Mouse (Mus musculus): Measurements from ENCODE around the gene Clip2.

The Clip2 gene

DNA sequence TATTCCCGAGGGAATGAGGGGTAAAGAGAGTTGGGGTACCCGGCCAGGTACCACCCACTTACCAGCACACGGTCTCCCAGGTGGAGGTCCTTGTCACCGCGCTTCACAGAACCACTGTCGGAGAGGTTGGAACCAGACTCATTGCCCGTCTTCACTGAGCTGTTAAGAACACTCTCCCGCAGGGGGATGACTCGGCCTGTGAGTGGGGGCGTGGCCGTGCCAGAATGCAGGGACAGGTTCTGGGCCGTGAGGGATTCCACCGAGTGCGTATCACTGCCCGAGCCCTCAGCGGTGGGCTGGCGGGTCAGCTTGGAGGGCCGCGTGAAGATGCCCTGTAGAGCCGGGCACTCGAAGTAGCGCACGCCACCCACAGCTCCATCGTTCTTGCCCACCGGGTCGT lies 29.7 kb downstream of the Clip2 start:
- no peaks in the 10 kb centered on the region for H3K27me3 ChIP-seq (ENCODE audit: control insufficient read depth, insufficient read depth, low read length, poor library complexity, severe bottlenecking)
- DNase-seq (ENCODE audit: low read depth, low spot score) = no peak
- H3K36me3 ChIP-seq (ENCODE audit: control insufficient read depth, insufficient read depth, low read length, poor library complexity, severe bottlenecking) = no peaks in the 10 kb centered on the region

DNA sequence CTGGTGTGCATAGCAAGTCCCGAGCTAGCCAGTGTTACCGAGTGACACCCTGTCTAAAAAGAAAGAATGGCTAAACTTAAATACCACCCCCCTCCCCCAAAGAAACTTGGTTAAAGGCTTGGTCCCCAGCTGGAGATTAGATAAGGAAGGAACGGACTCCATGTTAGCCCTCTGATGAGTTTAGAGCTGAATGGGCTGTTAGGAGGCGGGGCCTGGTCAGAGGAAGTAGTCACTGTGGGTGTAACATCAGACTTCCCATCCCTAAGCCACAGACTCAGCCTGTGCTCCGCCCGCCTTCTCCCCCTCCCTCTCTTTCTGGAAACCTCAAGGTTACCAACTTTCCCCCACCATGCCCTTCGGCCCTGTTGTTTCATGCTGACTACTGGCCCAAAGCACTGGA lies 30.4 kb downstream of the Clip2 start:
- H3K27me3 ChIP-seq (ENCODE audit: control insufficient read depth, insufficient read depth, low read length, poor library complexity, severe bottlenecking) = no peaks in the 10 kb centered on the region
- H3K36me3 ChIP-seq (ENCODE audit: control insufficient read depth, insufficient read depth, low read length, poor library complexity, severe bottlenecking) = no peaks in the 10 kb centered on the region
- DNase-seq (ENCODE audit: low read depth, low spot score) = peak; percentile 63

DNA sequence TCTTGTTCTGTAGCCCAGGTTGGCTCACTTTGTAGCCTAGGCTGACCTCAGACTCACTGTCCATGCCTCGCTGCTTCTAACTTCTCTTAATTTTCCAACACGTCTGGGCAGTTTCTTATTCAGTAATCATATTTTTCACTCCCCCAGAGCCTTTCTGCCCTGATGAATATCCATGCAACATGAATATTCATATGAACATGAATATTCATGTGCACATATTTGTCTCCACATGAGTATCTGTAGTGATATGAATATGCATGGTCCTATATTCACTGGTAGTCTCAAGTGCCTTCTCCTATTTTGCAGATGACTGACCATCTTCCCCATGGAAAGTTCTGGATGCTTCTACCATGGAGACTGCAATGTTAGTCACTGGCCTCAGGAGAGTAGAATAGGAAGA lies 31.1 kb downstream of the Clip2 start:
- Histone ChIP-seq H3K27me3 (ENCODE audit: control insufficient read depth, insufficient read depth, low read length, poor library complexity, severe bottlenecking) (no peaks in the 10 kb centered on the region), H3K36me3 (ENCODE audit: control insufficient read depth, insufficient read depth, low read length, poor library complexity, severe bottlenecking) (no peaks in the 10 kb centered on the region)
- no peak for DNase-seq (ENCODE audit: low read depth, low spot score)

DNA sequence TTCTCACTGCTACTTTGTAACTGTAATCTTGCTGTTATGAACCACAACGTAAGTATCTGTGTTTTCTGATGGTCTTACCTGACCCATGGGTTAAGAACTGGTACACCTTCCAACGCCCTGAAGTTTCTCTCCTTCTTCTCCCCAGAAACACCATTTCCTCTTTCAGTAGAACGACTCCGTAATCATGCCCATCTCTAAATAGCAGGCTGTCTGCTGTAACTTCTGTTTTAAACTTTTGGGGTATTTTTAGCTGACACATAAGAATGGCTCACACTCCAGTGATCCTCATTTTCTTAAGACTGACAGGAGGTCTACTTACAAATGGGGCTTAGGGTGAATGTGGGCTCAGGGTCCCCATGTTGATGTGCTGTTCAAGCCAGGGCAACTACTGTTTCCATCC lies 32.1 kb downstream of the Clip2 start:
- no peaks in the 10 kb centered on the region for H3K27me3 ChIP-seq (ENCODE audit: control insufficient read depth, insufficient read depth, low read length, poor library complexity, severe bottlenecking)
- peak; percentile 40 for DNase-seq (ENCODE audit: low read depth, low spot score)
- H3K36me3 ChIP-seq (ENCODE audit: control insufficient read depth, insufficient read depth, low read length, poor library complexity, severe bottlenecking) = no peaks in the 10 kb centered on the region; the same call in 1 of the 2 replicates

DNA sequence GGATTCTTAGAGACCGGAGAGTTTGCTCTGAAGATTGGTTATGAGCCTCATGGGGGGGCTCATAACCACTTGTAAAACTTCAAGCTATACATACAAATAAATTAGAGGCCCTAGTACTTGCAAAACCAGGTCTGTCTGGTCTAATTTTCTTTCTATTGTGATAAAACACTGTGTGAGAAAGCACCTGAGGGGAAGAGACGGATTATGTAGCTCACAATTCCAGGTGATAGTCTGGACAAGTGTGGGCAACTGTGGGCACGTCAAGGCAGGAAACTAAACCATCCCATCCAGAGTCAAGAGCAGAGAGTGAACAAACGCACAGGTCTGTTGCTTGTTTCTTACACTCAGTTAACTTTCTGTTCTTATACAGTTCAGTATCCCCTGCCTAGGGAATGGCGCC lies 32.8 kb downstream of the Clip2 start:
- no peaks in the 10 kb centered on the region for H3K27me3 ChIP-seq (ENCODE audit: control insufficient read depth, insufficient read depth, low read length, poor library complexity, severe bottlenecking)
- DNase-seq (ENCODE audit: low read depth, low spot score) = no peak
- H3K36me3 ChIP-seq (ENCODE audit: control insufficient read depth, insufficient read depth, low read length, poor library complexity, severe bottlenecking) = no peaks in the 10 kb centered on the region; the same call in 1 of the 2 replicates

DNA sequence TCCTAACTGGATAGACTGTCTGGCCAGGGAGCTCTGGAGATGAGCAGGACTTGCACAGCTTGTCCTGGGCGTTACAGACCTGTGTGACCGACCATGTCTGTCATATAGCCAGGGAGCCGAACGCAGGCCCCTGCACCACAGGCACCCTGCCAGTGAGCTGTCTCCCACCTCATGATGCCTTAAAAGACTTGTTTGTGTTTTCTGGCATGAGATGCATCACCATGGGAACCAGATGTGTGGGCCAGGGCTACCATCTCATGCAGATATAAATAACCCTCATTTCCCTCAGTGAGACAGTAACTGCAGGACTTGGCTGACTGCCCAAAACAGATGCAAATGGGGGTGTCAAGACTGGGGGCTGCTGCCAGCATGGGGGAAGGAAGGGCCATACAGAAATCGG lies 40.1 kb downstream of the Clip2 start:
- Histone ChIP-seq H3K36me3 (ENCODE audit: control insufficient read depth, insufficient read depth, low read length, poor library complexity, severe bottlenecking) (no peaks in the 10 kb centered on the region; the same call in 1 of the 2 replicates), H3K27me3 (ENCODE audit: control insufficient read depth, insufficient read depth, low read length, poor library complexity, severe bottlenecking) (no peaks in the 10 kb centered on the region)
- DNase-seq (ENCODE audit: low read depth, low spot score) = peak; percentile 33

DNA sequence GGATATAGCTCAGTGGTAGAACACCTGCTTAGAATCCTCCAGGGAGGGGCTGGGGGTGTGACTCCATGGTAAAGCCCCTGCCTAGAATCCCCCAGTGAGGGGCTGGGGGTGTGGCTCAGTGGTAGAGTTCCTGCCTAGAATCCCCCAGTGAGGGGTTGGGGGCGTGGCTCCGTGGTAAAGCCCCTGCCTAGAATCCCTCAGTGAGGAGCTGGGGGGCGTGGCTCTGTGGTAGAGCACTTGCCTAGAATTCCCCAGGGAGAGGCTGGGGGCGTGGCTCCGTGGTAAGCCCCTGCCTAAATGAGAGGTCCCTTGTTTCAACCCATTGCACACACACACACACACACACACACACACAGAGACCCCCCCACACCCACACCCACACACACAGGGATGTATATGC lies 42.0 kb downstream of the Clip2 start:
- Histone ChIP-seq H3K36me3 (ENCODE audit: control insufficient read depth, insufficient read depth, low read length, poor library complexity, severe bottlenecking) (no peaks in the 10 kb centered on the region), H3K27me3 (ENCODE audit: control insufficient read depth, insufficient read depth, low read length, poor library complexity, severe bottlenecking) (no peaks in the 10 kb centered on the region)
- no peak for DNase-seq (ENCODE audit: low read depth, low spot score)

DNA sequence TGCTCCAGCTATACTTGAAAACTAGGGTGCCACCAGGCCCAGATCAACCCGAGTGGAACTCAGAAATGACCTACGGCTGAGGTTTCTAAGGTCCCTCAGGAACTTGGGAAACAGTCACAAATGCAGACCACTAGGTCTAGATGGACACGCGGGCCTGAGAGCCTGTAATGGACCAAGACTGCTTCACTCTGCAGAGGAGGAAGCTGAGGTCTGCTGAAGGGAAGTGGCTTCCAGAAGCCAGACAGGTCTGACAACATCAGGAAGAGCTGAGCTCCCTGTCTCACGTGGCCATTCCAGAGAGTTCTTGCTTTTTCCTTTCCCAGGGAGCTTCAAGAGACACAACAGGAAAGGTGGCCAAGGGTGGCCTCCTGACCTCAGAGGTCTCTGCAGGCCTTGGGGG lies 43.3 kb downstream of the Clip2 start:
- Histone ChIP-seq H3K27me3 (ENCODE audit: control insufficient read depth, insufficient read depth, low read length, poor library complexity, severe bottlenecking) (no peaks in the 10 kb centered on the region), H3K36me3 (ENCODE audit: control insufficient read depth, insufficient read depth, low read length, poor library complexity, severe bottlenecking) (no peaks in the 10 kb centered on the region)
- no peak for DNase-seq (ENCODE audit: low read depth, low spot score)

DNA sequence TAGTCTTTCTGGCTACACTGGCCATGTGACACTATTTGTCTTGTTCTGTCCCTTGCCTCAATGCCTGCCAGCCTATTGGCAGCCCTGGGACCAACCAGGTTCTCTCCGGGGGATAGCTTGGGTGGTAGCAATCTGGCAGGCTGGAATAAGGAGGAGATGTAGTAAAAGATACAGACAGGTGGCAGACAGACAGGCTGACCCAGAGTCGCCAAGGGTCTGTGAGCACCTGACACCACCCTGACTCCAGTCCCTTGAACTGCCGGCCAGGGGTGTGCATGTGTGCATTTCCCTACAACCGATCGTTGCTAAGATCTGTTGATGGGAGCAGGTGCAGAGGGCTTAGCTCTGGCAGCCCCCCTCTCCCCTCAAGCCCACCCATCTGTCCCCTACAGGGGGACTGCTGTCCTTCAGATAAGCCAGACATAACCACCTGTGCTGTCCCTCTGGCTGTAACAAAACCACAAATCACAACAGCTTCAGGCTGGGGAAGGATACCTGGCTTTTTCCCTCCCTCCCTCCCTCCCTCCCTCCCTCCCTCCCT lies 44.3 kb downstream of the Clip2 start:
- no peaks in the 10 kb centered on the region for H3K36me3 ChIP-seq (ENCODE audit: control insufficient read depth, insufficient read depth, low read length, poor library complexity, severe bottlenecking)
- H3K27me3 ChIP-seq (ENCODE audit: control insufficient read depth, insufficient read depth, low read length, poor library complexity, severe bottlenecking) = no peaks in the 10 kb centered on the region
- DNase-seq (ENCODE audit: low read depth, low spot score) = no peak

DNA sequence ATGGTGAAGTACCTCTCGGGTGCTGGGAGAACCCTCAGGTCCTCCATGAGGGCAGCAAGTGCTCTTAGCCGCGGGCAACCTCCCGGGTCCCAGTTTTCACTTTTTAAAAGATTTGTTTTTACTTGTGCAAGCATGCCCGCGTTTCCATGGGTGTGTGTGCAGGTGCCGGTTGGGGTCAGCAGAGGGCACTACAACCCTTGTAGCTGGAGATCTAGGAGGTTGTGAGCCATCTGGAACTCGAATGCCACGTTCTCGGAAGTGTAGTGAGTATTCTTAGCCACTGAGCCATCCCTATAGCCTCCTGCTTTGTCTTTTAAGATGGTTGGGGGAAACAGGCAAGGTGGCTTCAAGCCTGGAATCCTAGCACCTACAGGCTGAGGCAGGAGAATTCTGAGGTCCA lies 44.9 kb downstream of the Clip2 start:
- peak; percentile 91 for DNase-seq (ENCODE audit: low read depth, low spot score)

DNA sequence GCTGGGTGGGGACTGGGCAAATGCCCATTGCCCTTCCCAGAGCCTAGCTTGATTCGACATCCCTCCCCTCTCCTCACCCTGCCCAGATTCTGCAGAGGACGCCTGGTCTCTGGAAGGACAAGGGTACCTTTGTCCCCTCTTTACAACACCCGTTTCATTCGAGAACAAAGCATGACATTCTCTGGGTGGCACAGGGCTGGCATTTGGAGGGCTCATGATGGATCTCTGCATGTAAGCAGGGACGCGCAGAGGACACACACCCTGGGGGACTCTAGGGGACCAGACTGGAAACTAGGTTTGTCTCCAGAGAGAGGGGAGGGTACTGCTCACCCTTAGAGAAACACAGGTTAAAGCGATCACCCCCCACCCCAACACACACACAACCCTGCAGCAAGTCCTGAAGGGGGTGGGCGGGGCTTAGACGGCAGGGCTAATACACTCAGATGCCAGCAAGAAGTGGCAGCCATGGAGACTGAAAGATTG lies 46.4 kb downstream of the Clip2 start:
- no peaks in the 10 kb centered on the region for H3K27me3 ChIP-seq (ENCODE audit: control insufficient read depth, insufficient read depth, low read length, poor library complexity, severe bottlenecking)
- DNase-seq (ENCODE audit: low read depth, low spot score) = no peak
- 0 out of 2 replicates have a peak, but pooled peaks cover 2% of the 10 kb centered on the region for H3K36me3 ChIP-seq (ENCODE audit: control insufficient read depth, insufficient read depth, low read length, poor library complexity, severe bottlenecking)

More for the DNA sequence above, 44.9 kb downstream of the Clip2 start:
- H3K36me3 ChIP-seq (ENCODE audit: control insufficient read depth, insufficient read depth, low read length, poor library complexity, severe bottlenecking) = 0 out of 2 replicates have a peak, but pooled peaks cover 2% of the 10 kb centered on the region
- no peaks in the 10 kb centered on the region for H3K27me3 ChIP-seq (ENCODE audit: control insufficient read depth, insufficient read depth, low read length, poor library complexity, severe bottlenecking)

DNA sequence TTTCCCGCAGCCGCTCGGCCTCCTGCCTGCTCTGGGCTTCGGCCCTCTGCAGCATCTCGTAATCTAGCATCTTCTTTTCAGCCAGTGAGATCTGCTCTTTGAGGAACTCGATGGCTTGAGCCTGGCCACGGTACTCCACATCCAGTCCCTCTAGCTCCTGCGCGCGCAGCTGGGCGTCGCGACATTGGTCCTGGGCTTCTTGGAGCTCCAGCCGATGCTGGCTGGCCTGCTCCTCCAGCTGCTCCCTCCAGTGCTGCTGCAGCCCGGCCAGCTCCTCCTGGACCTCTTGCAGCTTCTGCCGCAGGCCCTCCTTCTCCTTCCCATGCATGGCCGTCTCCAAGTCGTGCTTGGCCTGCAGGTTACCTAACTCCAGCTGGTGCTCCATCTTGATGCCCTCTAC lies 49.6 kb downstream of the Clip2 start:
- no peaks in the 10 kb centered on the region for H3K27me3 ChIP-seq (ENCODE audit: control insufficient read depth, insufficient read depth, low read length, poor library complexity, severe bottlenecking)
- no peak for DNase-seq (ENCODE audit: low read depth, low spot score)
- H3K36me3 ChIP-seq (ENCODE audit: control insufficient read depth, insufficient read depth, low read length, poor library complexity, severe bottlenecking) = 0 out of 2 replicates have a peak, but pooled peaks cover 2% of the 10 kb centered on the region

DNA sequence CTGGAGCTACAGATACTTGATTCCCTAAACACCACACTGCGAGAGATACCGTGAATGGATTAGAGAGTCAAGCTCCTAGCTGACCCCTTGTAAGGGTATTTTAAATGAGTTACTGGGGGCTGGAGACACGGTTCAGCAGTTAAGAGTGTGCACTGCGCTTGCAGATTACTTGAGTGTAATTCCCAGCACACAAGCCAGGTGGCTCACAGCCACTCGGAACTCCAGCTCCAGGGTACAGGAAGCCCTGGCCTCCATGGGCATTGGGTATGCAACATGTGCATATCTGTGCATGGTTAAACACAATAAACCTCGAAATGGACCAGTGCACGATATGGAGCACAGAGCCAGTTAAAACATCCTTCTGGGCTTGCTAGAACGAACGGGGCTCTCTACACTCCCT lies 50.8 kb downstream of the Clip2 start:
- Histone ChIP-seq H3K27me3 (ENCODE audit: control insufficient read depth, insufficient read depth, low read length, poor library complexity, severe bottlenecking) (no peaks in the 10 kb centered on the region; the same call in 1 of the 2 replicates), H3K36me3 (ENCODE audit: control insufficient read depth, insufficient read depth, low read length, poor library complexity, severe bottlenecking) (0 out of 2 replicates have a peak, but pooled peaks cover 2% of the 10 kb centered on the region)
- no peak for DNase-seq (ENCODE audit: low read depth, low spot score)

DNA sequence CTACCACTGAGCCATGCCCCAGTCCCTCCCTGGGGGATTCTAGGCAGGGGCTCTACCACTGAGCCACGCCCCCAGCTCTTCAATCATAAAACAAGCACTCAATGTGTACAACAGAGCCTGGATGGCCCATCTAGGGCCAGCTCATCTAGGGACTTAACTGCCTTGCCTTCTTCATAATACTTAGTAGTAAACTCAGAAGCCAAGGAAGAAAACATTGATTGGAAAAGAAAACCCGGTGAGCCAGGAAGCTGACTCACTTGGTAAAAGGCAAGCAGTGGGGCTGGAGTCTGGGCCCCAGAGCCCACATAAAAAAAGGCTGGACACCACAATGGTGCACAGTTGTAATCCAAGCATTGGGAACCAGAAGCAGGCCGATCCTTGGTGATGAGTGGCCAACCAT lies 51.6 kb downstream of the Clip2 start:
- DNase-seq (ENCODE audit: low read depth, low spot score) = no peak
- no peaks in the 10 kb centered on the region; the same call in 1 of the 2 replicates for H3K27me3 ChIP-seq (ENCODE audit: control insufficient read depth, insufficient read depth, low read length, poor library complexity, severe bottlenecking)
- H3K36me3 ChIP-seq (ENCODE audit: control insufficient read depth, insufficient read depth, low read length, poor library complexity, severe bottlenecking) = 0 out of 2 replicates have a peak, but pooled peaks cover 2% of the 10 kb centered on the region

DNA sequence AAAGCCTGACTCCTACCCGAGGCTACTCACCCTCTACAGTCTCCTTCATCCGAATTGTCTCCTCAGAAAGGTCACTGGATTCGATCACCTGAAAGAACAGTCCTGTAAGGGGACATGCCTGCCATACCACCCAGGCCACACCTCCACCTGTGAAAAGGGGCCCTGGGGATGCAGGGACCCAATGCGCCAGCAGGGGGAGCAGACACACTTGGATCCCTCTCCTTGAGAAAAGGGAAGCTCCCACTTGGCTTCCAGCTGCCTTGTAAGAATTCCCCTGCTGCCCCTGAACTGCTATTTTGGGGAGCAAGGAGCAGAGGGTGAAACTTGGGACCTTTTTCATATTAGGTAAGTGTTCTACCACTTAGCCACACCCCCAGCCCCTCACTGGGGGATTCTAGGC lies 52.2 kb downstream of the Clip2 start:
- no peaks in the 10 kb centered on the region; the same call in 1 of the 2 replicates for H3K27me3 ChIP-seq (ENCODE audit: control insufficient read depth, insufficient read depth, low read length, poor library complexity, severe bottlenecking)

DNA sequence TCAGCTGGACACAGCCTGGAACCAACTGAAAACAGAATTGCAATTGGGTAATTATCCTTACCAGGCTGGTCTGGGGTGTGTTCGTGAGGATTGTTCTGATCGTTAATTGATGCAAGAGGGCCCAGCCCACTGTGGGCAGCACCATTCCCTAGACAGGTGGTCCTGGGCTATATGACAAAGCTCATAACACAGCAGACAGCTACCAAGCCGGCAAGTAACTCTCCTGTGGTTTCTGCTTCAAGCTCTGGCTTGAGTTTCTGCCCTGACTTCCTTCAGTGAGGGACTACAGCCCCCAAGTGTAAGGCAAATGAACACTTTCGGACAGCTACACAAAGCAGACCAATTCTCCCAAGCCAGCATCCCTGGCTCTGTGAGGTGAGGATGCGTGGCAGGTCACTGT lies 55.2 kb downstream of the Clip2 start:
- H3K36me3 ChIP-seq (ENCODE audit: control insufficient read depth, insufficient read depth, low read length, poor library complexity, severe bottlenecking) = no peaks in the 10 kb centered on the region
- DNase-seq (ENCODE audit: low read depth, low spot score) = no peak
- H3K27me3 ChIP-seq (ENCODE audit: control insufficient read depth, insufficient read depth, low read length, poor library complexity, severe bottlenecking) = no peaks in the 10 kb centered on the region; the same call in 1 of the 2 replicates

More for the DNA sequence above, 52.2 kb downstream of the Clip2 start:
- H3K36me3 ChIP-seq (ENCODE audit: control insufficient read depth, insufficient read depth, low read length, poor library complexity, severe bottlenecking) = 0 out of 2 replicates have a peak, but pooled peaks cover 2% of the 10 kb centered on the region
- peak; percentile 63 for DNase-seq (ENCODE audit: low read depth, low spot score)
